Mouse (Mus musculus) liver, postnatal 0 days (tissue): ENCODE measurements around the gene Gm28372.

ENCODE experiments used
- CTCF ChIP-seq: sonication (generic); IDR thresholded peaks from 2 replicates; pipeline ENCODE4 v1.5.1; 2016; ENCODE audit warnings: antibody characterized with exemption, low read depth
- EP300 ChIP-seq: IDR thresholded peaks from 2 replicates; pipeline ENCODE4 v1.6.1; 2016; ENCODE audit warnings: antibody characterized with exemption, low read depth, mild to moderate bottlenecking

- TF ChIP-seq CTCF, result no peak
- no peak for TF ChIP-seq EP300
These were observed 49.8 kb downstream of the Gm28372 start for GRCm38 (mm10) chr2:130454748-130455370.
